Mouse (Mus musculus) macrophage (primary cell): Measurements from ENCODE around the gene Prex1. TPM values are rescaled to one million over a fixed set of nuclear protein-coding genes. Genes with fewer than 3 reads are reported as not detected.

ENCODE experiments used
- H3K27ac ChIP-seq: fragments of 350-480 bp; formaldehyde crosslinking; 2 replicates; pipeline ENCODE4 v1.9.0; 2021
- H3K36me3 ChIP-seq: fragments of 350-480 bp; formaldehyde crosslinking; 2 replicates; pipeline ENCODE4 v1.9.0; 2021; ENCODE audit errors: inconsistent target
- H3K4me3 ChIP-seq: fragments of 350-480 bp; formaldehyde crosslinking; 2 replicates; pipeline ENCODE4 v1.9.0; 2021; ENCODE audit errors: inconsistent target
- H3K79me2 ChIP-seq: fragments of 350-480 bp; formaldehyde crosslinking; 2 replicates; pipeline ENCODE4 v1.9.0; 2021; ENCODE audit errors: inconsistent target
- WGBS: methylation state at CpG from one replicate; pipeline ENCODE4 v1.1.7; 2026; ENCODE audit warnings: inconsistent platforms; ENCODE audit not compliant: missing documents; 5-methylcytosine and 5-hydroxymethylcytosine counted together
- polyA plus RNA-seq: library from polyadenylated mRNA; stranded (reverse); fragments of 250-400 nt; gene quantifications from 3 replicates; pipeline ENCODE4 v1.2.4, GENCODE M21; 2018; ENCODE audit warnings: inconsistent platforms

Prex1 gene
- polyA plus RNA-seq, 1 experiment from 2014 or later = 51.9 TPM

GRCm38 (mm10) chr2:166559531-166559930 lies 154.1 kb downstream of the Prex1 start:
- H3K27ac ChIP-seq = no peak overlapping the region
- no peak overlapping the region for H3K4me3 ChIP-seq
- H3K36me3 ChIP-seq = no peaks in the 10 kb centered on the region
- 85% methylated on average over 10 of the region's 10 CpGs for WGBS
- H3K79me2 ChIP-seq = no peaks in the 10 kb centered on the region

- no peak overlapping the region for H3K27ac ChIP-seq
- no peak overlapping the region for H3K4me3 ChIP-seq
- 65% methylated on average over 2 of the region's 2 CpGs for WGBS
- no peaks in the 10 kb centered on the region for H3K36me3 ChIP-seq
- no peaks in the 10 kb centered on the region for H3K79me2 ChIP-seq
Measured at GRCm38 (mm10) chr2:166555508-166555907, 158.1 kb downstream of the Prex1 start.

- WGBS = 93% methylated on average over 8 of the region's 11 CpGs
- Histone ChIP-seq H3K79me2 (no peaks in the 10 kb centered on the region), H3K27ac (no peak overlapping the region), H3K36me3 (no peaks in the 10 kb centered on the region), H3K4me3 (no peak overlapping the region)
Measured at GRCm38 (mm10) chr2:166554169-166554505, 159.5 kb downstream of the Prex1 start.

- Histone ChIP-seq H3K4me3 (no peak overlapping the region), H3K79me2 (no peaks in the 10 kb centered on the region), H3K36me3 (no peaks in the 10 kb centered on the region), H3K27ac (no peak overlapping the region)
- WGBS = 35% methylated on average over 18 of the region's 18 CpGs
Measured at GRCm38 (mm10) chr2:166553502-166554168, 160.0 kb downstream of the Prex1 start.

GRCm38 (mm10) chr2:166552657-166553056 lies 161.0 kb downstream of the Prex1 start:
- Histone ChIP-seq H3K79me2 (no peaks in the 10 kb centered on the region), H3K4me3 (no peak overlapping the region), H3K36me3 (no peaks in the 10 kb centered on the region), H3K27ac (no peak overlapping the region)
- 95% methylated on average over 6 of the region's 6 CpGs for WGBS

GRCm38 (mm10) chr2:166551831-166552498 lies 161.7 kb downstream of the Prex1 start:
- Histone ChIP-seq H3K4me3 (no peak overlapping the region), H3K36me3 (no peaks in the 10 kb centered on the region), H3K27ac (no peak overlapping the region), H3K79me2 (no peaks in the 10 kb centered on the region)
- WGBS = 93% methylated on average over 15 of the region's 15 CpGs

GRCm38 (mm10) chr2:166549871-166550270 lies 163.8 kb downstream of the Prex1 start:
- 84% methylated on average over 8 of the region's 8 CpGs for whole genome bisulfite sequencing
- Histone ChIP-seq H3K4me3 (no peak overlapping the region), H3K79me2 (no peaks in the 10 kb centered on the region), H3K27ac (no peak overlapping the region), H3K36me3 (no peaks in the 10 kb centered on the region)

GRCm38 (mm10) chr2:166549069-166549468 lies 164.6 kb downstream of the Prex1 start:
- Histone ChIP-seq H3K36me3 (no peaks in the 10 kb centered on the region), H3K4me3 (no peak overlapping the region), H3K27ac (no peak overlapping the region), H3K79me2 (no peaks in the 10 kb centered on the region)
- WGBS = 10% methylated on average over 3 of the region's 5 CpGs

- Histone ChIP-seq H3K27ac (no peak overlapping the region), H3K79me2 (no peaks in the 10 kb centered on the region), H3K36me3 (no peaks in the 10 kb centered on the region), H3K4me3 (no peak overlapping the region)
- WGBS = 89% methylated on average over 4 of the region's 4 CpGs
Measured at GRCm38 (mm10) chr2:166545580-166545979, 168.1 kb downstream of the Prex1 start.

- WGBS = 61% methylated on average over 7 of the region's 7 CpGs
- Histone ChIP-seq H3K27ac (no peak overlapping the region), H3K4me3 (no peak overlapping the region), H3K79me2 (no peaks in the 10 kb centered on the region), H3K36me3 (no peaks in the 10 kb centered on the region)
Measured at GRCm38 (mm10) chr2:166544575-166545251, 168.9 kb downstream of the Prex1 start.

GRCm38 (mm10) chr2:166541112-166541928 lies 172.3 kb downstream of the Prex1 start:
- no peak overlapping the region for H3K27ac ChIP-seq
- WGBS = 67% methylated on average over 11 of the region's 11 CpGs
- no peaks in the 10 kb centered on the region for H3K79me2 ChIP-seq
- H3K36me3 ChIP-seq = no peaks in the 10 kb centered on the region
- no peak overlapping the region for H3K4me3 ChIP-seq

- Histone ChIP-seq H3K27ac (no peak overlapping the region), H3K4me3 (no peak overlapping the region), H3K79me2 (no peaks in the 10 kb centered on the region), H3K36me3 (no peaks in the 10 kb centered on the region)
- 73% methylated on average over 1 of the region's 1 CpGs for WGBS
Measured at GRCm38 (mm10) chr2:166540216-166540615, 173.4 kb downstream of the Prex1 start.

GRCm38 (mm10) chr2:166536896-166537295 lies 176.7 kb downstream of the Prex1 start:
- H3K27ac ChIP-seq = no peak overlapping the region; the same call in 1 of the 2 replicates
- H3K79me2 ChIP-seq = no peaks in the 10 kb centered on the region
- no peaks in the 10 kb centered on the region for H3K36me3 ChIP-seq
- 94% methylated on average over 3 of the region's 3 CpGs for WGBS
- H3K4me3 ChIP-seq = no peak overlapping the region

GRCm38 (mm10) chr2:166535519-166535918 lies 178.1 kb downstream of the Prex1 start:
- WGBS = 96% methylated on average over 9 of the region's 11 CpGs
- Histone ChIP-seq H3K36me3 (no peaks in the 10 kb centered on the region), H3K27ac (no peak overlapping the region), H3K4me3 (no peak overlapping the region), H3K79me2 (no peaks in the 10 kb centered on the region)
